Mouse (Mus musculus) activated CD4-positive, CD25-positive, alpha-beta regulatory T cell, adult 4 months (primary cell): ENCODE results near the gene Bud23. TPM values are rescaled to one million over a fixed set of nuclear protein-coding genes. Genes with fewer than 3 reads are reported as not detected.
"Not testable (repeated sequence)": the region's sequence is repeated elsewhere in the genome, so short reads cannot be mapped to it uniquely, and the experiment has no call there.

Source experiments
- ATAC-seq: one replicate; pipeline ENCODE4 v1.8.0; 2017
- polyA plus RNA-seq, 2 experiments: library from polyadenylated mRNA; unstranded; fragments of 100-300 nt; shearing (Covaris generic); gene quantifications; one replicate each; pipeline ENCODE4 v1.2.1; 2017

Gene Bud23
- polyA plus RNA-seq: 10 to 100 TPM; 60.3 to 84.8 TPM

DNA sequence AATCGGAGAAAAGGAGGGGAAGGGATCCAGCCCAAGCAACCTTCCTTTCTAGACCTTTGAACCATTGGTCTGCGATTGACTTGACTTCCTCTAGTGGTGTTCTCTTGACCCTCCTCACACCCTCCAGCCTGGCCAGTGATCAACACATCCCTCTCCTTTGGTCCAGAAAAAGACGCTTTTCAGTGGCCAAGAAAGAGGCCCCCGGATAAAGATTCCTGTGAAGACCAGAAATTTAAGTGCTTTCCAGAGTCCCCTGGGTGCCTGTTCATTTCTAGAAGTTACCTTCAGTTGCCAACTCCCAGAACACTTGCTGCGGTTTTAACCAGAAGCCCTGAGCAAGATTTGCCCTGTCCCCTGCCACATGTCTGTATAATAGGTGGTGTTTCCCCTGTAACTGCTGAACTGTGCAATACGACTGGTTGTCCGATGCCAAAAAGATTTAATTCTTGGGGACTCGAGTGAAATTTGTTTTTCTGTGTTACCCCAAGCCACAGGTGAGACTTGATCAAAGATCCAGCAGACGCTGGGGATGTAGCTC is at the start of gene Bud23:
Gene Bud23, minus strand, starts transcription at position 51 of the 538 bp plus-strand sequence.
- not testable (repeated sequence) for ATAC-seq

DNA sequence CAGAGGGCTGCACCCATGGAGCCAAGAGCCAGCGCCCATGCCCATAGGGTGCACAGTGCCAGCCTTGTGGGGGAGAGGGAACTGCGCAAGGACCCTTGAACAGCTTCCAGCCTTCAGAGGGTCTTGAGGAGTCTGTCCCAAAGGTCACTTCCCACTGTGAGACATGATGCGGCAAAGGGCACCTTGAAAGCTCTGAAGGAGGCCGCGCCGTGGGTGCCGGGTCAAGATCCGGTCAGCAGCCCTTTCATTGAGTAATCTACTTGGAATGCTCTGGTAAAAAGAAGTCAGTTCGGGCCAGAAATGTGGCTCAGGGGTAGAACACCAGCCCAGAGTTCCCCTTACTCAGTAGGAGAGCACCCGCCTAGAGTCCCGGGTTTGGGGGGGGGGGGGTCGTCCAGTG is 49.0 kb upstream of the Bud23 start:
- ATAC-seq: no peak

DNA sequence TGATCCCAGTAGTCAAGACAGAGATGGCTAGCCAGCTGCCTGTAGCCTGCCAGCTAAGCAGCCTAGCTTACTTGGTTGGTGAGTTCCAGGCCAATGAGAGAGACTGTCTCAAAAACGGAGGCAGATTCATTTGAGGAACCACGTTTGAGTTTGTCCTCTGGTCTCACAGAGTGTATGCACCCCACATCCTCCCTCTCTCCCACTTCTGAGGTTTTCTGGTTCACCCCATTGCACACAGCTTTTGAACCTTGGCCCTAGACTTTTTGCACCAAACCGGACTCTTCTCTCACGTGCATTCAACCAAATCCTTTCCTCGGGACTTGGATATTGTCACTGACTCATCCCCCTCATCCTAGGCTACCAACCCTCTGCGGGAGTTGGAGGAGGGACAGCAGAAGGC is 45.2 kb upstream of the Bud23 start:
- no peak for ATAC-seq

DNA sequence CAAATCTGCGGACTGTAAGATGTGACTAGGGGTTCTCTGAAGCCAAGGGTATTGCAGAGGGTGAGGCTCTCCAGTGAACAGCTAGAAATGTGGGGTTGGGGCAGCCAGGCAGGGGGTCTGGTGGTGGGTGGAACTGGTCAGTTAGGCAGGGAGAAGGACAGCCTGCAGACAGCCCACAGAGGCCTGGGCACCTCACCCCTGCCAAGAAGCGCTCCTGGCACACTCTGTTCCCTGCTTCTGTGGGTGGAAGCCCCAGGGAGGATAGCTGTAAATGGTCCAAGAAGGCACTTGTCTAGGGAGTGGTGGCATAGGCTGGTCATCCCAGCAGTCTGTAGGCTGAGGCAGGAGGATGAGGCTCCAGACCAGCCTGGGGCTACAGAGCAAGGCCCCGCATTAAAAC is 44.7 kb upstream of the Bud23 start:
- ATAC-seq: no peak

DNA sequence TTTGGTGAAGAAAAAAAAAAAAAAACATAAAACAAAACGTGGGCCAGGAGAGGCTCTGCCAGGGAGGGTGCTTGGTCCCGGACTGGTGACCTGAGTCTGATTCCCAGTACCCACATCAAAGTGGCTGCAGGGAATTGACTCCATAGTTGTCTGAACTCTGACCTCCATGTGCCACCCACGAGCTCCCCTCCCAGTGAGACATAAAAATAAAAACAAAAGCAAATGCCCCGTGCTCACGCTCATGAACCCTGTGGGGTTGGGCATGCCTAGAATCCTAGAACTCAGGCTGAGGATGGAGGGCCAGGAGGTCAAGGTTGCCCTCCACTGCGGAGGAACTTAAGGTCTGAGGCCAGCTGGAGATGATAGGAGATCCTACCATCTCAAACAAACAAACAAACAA is 44.3 kb upstream of the Bud23 start:
- ATAC-seq: no peak

DNA sequence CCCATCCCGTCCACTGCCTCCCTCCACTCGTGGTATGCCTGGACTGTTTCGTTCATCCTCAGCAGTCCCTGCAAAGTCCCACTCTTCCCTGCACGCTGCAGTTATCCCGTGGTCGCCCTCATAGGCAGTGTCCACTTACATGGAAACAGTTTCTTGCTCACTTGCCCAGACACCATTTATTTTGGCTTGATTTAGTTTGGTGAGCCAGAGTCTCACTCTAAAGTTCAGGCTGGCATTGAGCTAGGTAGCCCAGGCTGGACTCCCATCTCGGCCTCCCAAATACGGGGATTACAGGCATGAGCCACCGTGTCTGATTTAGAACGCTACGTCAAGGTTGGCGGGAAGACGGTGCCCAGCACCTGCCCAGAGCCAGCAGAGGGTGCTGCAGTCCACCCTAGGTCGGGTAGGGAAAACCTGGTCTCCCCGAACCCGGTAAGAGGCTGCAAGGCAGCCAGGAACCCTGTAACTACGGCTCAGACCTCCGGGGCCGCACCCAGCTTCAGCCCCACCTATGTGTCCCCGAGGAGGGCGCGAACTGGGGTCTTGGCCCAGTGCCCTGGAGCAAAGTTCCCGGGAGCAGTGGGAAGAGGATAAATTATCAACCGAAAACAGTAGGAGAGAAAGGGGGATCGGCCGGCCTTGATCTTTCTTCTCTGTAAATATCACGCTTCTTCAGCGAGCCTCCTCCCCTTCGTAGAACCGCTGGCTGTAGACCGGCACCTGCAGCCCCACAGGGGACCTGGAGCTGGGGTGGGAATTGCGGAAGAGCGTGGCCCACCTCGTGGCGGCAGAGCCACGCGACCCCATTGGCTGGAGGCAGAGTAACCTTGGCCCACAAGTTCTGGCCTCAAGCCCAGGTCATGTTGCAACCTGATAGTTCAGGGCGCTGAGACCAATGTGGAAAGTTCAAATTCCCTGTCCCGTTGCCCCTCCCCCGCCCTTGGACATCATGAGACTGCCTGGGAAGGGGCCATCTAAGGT is 43.1 kb upstream of the Bud23 start:
- peak; percentile 48 for ATAC-seq

DNA sequence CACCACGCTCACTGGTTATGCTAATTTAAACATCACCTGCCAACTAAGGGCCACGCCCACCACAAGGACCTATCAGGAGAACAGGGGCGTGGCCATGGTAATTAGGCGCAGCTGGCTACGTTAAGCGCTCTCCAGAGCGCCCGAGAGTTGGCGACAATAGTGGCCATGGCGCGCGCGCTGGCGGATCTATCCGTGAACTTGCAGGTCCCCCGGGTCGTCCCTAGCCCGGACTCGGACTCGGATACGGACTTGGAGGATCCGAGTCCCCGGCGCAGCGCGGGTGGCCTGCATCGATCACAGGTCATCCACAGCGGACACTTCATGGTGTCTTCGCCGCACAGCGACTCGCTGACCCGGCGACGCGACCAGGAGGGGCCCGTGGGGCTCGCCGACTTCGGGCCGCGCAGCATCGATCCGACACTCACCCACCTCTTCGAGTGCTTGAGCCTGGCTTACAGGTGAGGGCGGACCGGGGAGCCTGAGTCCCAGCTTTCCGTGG is 42.0 kb upstream of the Bud23 start:
- ATAC-seq: peak; percentile 91

DNA sequence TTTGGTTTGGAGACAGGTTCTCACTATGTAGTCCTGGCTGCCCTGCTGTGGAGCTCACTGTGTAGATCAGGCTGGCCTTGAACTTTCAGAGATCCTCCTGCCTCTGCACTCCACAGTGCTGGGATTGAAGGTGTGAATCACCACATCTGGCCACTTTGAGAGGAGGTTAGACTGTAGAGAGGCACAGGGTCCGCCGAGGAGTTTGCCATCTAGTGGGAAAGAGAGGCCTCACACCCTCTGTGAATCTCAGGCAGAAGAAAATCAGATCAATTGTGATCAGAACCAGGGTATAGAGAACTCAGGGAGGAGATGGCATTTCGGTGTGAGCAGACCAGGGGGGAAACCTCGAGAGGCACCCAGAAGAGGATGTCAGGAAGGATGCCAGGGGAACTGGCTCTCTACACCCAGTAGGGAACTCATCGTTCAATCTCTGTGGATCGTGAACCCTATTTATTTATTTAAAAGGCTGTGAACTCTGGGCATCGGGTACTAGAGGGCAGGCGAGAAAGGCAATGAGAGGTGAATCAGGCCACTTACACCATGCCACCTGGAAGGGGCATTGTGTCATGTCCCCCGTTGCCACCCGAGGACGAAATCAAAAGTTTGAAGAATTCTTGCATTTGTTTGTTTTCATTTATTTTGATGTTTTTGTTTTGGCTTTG is 39.4 kb upstream of the Bud23 start:
- ATAC-seq: no peak

DNA sequence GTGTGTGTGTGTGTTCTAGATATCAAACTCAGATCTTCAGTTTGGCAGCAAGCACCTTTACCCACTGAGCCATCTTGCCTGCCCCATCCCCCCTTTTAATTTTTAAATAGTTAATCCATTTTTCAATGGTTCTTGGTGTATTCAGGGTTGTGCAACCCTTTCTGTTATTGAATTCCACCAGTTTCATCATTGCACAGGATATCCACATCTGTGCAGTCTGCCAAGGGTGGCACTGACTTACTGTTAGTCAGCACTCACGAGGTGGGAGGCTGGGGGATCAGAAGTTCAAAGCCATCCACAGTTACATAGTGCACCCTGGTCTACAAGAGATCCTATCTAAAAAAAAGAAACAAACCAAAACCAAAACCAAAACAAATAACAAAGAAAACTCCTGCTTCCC is 36.2 kb upstream of the Bud23 start:
- ATAC-seq: no peak

DNA sequence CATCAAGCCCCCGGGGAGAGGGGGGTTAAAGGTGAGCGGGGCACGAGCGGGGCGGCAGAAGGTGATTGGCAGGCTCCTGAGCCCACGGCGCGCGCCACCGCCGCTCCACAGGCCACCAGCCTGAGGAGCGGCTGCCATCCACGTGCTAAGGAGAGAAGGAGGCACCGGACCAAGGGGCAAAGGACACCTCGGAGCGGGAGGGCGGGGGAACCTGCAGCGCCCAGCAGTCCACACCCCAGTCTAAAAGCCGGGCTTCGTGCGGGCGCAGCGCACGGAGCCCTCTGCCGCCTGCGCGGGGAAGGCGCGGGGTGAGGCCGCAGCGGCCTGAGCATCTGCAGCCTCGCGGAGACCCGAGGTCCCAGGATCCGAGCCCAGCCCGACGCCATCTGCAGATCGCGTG is 24.9 kb upstream of the Bud23 start, which contains the start of gene Mlxipl:
Gene Mlxipl, plus strand, starts transcription at position 238 of the 400 bp plus-strand sequence.
- ATAC-seq: no peak

DNA sequence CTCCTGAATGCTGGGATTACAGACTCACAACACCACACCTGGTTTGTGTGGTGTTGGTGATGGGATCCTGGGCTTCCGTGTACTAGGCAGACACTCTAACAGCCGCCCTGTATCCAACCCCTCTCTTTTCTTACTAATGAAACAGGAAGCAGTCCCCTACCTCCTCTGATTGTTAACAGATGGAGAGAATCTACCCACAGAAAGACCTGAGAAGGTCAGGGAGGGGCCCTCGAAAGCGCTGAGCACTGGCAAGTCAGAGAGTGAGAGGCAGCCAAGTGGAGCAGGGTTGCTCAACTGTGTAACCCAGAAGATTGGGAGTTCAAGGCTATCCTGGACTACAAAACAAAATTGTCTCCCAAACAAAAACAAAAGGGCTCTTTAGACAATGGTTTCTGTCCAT is 22.1 kb upstream of the Bud23 start:
- ATAC-seq: no peak

DNA sequence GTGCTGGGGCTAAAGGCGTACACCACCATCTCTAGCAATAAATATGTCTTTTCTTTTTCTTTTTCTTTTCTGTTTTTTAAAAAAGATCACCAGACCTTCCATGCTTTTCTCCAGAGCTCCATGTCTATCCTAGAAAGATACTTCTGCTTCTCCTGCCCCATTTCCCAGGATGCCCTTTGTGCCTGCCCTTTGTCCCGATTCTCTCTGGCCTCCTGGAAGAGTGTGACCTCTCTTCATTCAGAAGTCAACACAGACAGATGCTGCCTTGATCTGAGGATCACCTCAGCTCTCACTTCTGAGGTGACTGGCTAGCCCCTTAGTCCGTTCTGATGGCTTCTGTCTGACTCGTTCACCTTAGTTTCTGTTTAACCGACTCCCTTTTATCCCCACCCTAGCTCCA is 15.8 kb upstream of the Bud23 start:
- no peak for ATAC-seq

DNA sequence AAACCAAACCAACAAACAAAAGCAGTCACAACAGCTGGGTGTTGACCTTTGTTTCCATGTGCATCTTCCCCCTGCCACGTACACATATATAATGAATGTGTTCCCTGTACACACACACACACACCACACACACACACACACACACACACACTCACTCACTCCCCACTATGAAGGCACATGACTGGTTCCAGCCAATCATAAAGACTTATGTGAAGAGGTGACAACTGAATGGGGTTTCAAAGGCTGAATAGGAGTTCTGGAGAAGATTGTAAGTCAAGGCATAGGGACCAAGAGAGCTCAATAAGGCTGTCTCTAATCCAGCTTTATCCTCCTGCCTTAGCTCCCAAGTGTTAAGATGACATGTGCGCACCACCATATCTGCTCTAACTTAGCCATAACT is 14.8 kb upstream of the Bud23 start:
- no peak for ATAC-seq

DNA sequence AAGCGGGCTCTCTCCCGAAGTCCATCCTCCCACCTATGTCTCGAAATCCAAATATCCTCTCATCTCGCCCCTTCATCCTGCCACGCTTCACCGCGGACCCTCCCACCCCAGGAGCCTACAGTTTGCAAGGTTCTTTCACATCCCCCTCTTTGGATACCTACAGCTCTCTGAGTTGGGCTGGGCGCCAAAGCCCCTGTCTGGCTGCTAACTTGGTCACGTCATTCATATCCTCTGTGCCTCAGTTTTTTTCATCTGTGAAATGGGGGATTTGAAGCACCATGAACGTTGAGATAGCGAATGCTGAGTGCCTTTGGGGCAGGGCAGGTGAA is 13.7 kb upstream of the Bud23 start:
- ATAC-seq: no peak

DNA sequence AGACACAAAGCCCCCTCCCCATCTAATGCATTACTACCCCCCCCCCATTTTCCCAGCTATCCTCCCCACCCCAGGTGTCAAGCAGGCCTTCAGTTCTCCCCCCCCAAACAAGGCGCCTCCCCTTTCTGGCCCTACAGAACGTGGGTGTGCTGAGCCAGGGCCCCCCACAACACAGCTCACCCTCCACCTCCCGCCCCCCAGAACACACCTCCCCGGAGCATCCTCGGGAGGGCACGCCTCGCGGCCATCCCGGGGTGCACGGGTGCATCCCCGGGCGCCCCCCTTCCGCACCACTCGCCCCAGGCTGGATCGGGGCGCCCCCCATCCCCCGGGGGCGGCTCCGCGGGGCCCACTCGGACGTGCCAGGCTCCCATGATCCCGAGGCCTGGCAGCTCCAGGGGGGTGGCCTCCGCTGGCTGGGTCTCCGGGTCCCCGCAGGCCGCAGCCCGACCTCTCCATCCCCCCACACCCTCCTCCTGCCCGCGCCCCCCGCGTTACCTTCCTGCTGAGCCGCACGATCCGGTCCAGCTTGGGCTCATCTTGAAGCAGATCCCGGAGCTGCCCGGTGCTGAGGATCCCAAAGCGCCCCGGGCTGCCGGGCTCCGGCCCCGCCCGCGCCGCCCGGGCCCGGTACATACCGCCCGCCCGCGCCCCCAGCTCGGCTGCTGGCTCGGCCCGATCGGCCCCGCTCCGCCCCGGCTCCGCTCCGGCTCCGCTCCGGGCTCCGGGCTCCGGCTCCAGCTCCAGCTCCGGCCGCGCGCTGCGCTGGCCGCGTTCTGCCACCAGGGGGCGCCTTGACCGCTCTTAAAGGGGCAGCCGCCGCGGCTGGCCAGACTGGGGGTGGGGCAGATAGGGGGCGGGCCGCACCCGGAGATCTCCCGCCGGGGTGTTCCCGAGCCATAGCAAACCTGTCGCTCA is 13.1 kb upstream of the Bud23 start, which contains the start of gene Vps37d:
Gene Vps37d, minus strand, starts transcription at position 703 of the 918 bp plus-strand sequence.
- ATAC-seq: peak; percentile 89

DNA sequence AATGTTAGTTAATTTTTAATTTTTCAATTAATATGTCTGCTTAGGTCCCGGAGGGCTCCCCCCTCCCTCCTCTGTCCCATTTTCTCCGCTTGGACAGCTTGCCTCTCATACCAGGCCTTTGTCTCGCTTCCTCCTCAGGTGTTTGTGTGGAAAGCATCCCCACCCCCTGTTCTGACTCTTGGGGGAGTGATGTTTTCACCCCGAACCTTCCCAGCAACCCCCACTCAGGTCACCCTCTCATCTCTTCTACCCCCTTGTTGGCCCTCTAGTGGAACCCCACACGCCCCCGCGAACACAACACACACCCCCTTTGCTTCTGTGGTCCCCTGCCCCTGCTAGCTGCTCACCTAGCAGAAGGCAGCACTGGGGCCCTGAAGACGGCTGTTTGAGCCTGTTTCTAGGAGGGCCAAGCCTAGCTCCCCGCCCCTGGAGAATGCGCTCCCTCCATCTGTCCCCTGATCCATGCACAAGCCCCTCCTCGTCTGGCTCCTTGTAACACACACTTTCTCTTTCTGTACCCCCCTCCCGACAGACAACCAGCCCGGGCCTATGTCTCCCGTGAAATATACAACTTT is 12.3 kb upstream of the Bud23 start:
- ATAC-seq: no peak

DNA sequence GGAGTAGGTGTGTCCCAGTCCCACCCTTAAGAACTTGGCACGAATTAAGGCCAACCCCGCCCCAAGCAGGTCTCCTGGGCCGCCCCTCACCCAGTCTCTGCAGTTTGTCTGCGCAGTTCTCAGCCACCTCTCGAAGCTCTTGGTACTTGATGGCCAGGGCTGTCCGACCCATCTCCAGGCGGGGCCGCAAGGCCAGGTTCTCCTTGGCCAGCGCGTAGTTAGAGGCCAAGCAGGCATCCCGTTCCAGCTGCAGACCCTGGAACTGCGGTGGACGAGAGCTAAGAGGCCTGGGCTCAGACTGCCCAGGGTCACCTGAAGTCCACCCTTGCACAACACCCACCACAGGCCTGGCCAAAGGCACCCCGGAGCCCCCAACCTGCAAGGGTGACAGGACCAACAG is 11.6 kb upstream of the Bud23 start:
- no peak for ATAC-seq

DNA sequence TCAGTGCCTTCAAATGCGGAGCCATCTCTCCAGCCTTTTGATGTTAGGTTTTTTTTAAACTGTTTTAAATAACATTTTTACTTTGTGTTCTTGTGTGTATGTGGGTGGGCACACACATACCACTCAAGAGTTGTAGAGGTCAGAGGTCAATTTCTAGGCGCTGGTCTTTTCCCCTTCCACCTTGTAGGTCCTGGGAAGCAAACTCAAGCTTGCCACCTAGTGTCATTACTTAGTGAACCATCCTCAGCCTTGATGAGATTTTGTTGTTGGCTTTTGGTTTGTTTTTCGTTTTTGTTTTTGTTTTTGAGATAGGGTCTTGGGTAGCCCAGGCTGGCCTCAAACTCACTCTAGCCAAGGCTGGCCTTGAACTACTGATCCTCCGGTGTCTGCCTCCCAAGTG is 10.9 kb upstream of the Bud23 start:
- no peak for ATAC-seq

DNA sequence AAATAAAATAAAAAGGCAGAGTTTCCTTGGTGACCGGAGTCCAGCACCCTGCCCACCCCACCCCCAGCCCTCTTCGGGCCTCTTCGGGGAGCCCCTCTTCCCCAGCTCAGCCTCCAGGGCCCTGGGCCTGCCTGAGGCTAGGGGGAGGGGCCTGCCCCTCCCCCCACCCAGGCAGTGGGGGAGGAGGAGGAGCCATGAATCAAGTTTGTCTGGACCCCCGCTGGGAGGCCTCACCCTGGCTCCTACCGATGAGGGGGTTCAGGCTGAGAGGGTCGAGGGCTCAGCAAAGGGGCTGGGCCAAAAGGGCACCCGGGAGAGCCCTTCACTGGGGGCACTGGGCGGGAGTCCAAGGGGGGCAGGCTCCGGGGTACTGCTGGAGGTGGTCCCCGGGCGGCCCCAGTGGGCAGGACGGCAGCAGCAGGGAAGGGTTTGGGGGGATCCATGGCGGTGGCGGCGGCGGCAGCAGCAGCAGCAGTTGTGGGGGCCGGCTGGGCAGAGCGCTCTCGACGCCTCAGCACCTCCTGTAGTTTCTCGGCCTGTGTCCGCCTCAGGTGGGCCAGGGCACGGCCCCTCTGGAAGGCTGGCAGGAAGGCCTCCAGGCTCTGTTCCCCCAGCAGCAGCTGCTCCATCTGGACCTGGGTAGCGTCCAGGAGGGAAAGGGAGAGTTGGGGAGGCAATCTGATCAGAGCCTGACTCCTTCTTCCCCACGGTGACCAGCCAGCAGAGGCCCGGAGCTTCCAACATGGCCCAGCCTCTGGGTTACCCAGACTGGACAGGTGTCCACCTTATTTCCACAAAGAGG is 8.8 kb upstream of the Bud23 start:
- no peak for ATAC-seq

DNA sequence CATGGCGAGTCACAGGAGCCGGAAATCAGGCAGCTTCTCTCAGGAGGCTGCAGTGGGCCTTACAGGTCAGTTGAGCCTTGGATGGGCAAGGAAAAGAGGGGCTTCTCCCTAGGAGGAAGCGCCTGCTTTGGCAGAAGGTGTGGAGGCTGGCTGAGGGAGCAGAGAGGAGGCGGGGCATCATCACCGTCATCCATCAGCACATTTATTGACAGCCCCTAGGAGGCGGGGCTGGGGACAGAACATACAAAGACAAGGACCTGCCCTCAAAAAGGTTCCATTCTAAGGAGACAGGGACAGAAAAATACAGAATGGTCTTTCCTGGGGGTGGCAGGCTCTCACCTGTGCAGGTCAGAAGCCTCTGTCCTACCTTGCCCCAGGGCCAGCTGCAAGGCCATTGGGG is 8.0 kb upstream of the Bud23 start:
- ATAC-seq: no peak

DNA sequence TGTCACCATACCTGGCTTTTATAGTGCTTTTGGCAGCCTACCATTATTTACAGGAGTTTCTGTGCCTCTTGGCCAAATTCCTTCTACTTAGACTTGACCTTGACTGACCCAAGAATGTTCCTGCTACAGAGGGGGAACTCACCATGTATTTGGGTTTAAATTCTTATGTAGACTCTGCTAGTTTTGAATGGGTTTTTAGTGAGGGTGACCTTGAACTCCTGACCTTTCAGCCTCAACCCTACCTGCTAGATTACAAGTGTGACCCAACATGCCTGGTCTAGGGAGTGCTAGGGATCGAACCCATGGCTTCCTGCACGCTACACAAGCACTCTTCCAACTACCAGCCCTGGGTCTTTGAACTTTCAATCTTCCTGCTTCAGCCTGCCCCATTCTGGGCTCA is 7.3 kb upstream of the Bud23 start:
- ATAC-seq: no peak
